Mouse (Mus musculus) testis, adult 2 months (tissue): ENCODE measurements at regions not wholly inside any gene's neighbourhood (a gene's known extent, or its start where the extent isn't known, plus 50 kb on each side); places are given as distances from the start of the nearest gene placed in this dataset.

Experiments
- CTCF ChIP-seq: fragments of 200-500 bp; IDR thresholded peaks from 2 replicates; pipeline ENCODE4 v1.5.1; 2012; ENCODE audit warnings: low read depth, mild to moderate bottlenecking, inconsistent platforms, low read length, moderate library complexity; ENCODE audit not compliant: control insufficient read depth, insufficient read depth, insufficient replicate concordance
- POLR2A ChIP-seq: fragments of 200-500 bp; IDR thresholded peaks from 2 replicates; pipeline ENCODE4 v1.6.1; 2012; ENCODE audit warnings: low read depth, mild to moderate bottlenecking, inconsistent platforms, low read length, moderate library complexity; ENCODE audit not compliant: control insufficient read depth

DNA sequence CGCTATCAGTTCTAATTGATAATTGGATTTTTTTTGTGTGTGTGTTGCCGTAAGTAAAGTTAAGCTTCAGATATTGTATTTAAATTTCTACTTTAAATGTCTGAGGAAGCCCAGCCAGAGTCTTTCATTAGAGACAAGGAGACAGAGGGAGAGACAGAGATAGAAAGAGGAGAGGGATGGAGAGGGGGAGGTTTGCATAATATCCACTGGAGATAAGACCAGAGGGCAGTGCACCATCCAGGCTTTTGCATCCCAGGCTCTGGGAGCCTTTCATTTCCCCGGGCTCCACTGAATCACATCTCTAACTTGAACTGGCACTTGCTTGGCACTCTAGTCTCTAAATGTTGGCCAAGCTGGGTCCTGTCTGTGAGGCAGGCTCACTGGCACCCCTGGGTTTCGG is 166.1 kb downstream of the Ajap1 start:
- TF ChIP-seq POLR2A: no peak
- TF ChIP-seq CTCF: no peak
